Mouse (Mus musculus): Measurements from ENCODE around the gene Gm10203. TPM values are rescaled to one million over a fixed set of nuclear protein-coding genes. Genes with fewer than 3 reads are reported as not detected.

Gm10203 gene
- not detected in 2 replicates for polyA plus RNA-seq (2012; rRNA removed)

GRCm38 (mm10) chr6:149129870-149130269 is at the start of gene Gm10203:
TSS of gene Gm10203 (plus strand) at chr6:149130170.

GRCm38 (mm10) chr6:149101076-149101942 is 28.7 kb upstream of the Gm10203 start, which contains the start of gene Dennd5b:
TSS of gene Dennd5b (minus strand) at chr6:149101680.

GRCm38 (mm10) chr6:149139471-149139870 is 9.5 kb downstream of the Gm10203 start, which contains the start of gene Etfbkmt:
TSS of gene Etfbkmt (plus strand) at chr6:149139849.

Other genes with a start within 250 kb of the Gm10203 start
- gene Caprin2, start 233.9 kb upstream of the Gm10203 start, polyA plus RNA-seq (2012; rRNA removed) = 3.7 and 4.5 TPM in 2 replicates
- 5.0 and 5.5 TPM in 2 replicates for gene Sinhcaf, start 183.7 kb upstream of the Gm10203 start, polyA plus RNA-seq (2012; rRNA removed)
- gene Dennd5b, start 28.5 kb upstream of the Gm10203 start, polyA plus RNA-seq (2012; rRNA removed) = 4.1 and 4.2 TPM in 2 replicates
- 8.9 and 9.6 TPM in 2 replicates for gene Etfbkmt, start 9.7 kb downstream of the Gm10203 start, polyA plus RNA-seq (2012; rRNA removed)
- gene Amn1, start 58.5 kb downstream of the Gm10203 start, polyA plus RNA-seq (2012; rRNA removed) = 4.7 TPM in 2 replicates
- 4.5 and 4.9 TPM in 2 replicates for gene Resf1, start 179.2 kb downstream of the Gm10203 start, polyA plus RNA-seq (2012; rRNA removed)